Mouse (Mus musculus): ENCODE results near the gene Rpl10a. TPM values are rescaled to one million over a fixed set of nuclear protein-coding genes. Genes with fewer than 3 reads are reported as not detected.

The Rpl10a gene
- total RNA-seq (2015) (3,042 and 3,166 TPM in 2 replicates), total RNA-seq (2017) (795 and 921 TPM in 2 replicates)

DNA sequence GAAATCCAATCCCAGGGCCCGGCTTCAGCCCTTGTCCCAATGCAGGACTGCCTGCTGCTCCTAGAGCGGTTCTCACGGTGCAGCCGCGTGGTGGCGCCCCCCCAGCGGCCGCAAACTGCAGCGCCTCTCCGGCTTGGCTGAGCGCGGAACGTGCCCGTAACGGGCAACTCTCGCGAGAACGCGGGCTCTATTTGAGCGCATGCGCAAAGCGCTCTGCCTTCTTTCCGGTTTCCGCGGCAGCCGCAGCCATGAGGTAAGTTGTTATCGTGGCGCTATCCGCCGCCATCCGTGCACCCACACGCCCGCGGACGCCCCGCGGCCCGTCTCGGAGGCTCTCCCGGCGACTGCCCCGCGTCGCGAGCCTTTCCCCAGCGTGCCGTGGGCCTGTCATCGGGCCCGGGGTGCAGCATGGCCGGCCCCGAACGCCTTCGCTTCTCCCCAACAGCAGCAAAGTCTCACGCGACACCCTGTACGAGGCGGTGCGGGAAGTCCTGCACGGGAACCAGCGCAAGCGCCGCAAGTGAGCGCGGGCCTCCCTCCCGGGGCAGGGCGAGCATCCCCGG, at the start of gene Rpl10a:
Gene Rpl10a, plus strand, starts transcription at position 106 of the 563 bp plus-strand sequence.
- peak; percentile 81 for ATAC-seq (replicated peaks; ENCODE audit: poor library complexity)

DNA sequence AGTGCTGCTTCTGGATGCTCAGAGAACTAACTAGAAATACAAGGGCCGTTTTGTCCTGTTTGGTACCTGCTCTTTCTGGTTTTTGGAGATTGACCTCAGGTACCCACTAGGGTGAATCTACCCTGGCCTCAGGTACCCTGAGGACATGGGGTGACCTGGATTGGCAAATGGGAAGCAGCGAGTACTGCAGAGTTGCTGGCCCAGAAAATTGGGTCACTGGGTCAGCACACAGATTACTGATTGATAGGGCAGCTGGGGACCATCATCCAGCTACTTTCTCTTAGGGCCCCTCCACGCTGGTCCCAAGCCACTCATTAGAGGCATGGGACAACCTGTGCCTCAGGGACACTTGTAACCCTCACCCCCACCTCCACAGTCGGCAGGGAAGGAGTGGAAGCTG, 49.0 kb upstream of the Rpl10a start:
- ATAC-seq (replicated peaks; ENCODE audit: poor library complexity): no peak

DNA sequence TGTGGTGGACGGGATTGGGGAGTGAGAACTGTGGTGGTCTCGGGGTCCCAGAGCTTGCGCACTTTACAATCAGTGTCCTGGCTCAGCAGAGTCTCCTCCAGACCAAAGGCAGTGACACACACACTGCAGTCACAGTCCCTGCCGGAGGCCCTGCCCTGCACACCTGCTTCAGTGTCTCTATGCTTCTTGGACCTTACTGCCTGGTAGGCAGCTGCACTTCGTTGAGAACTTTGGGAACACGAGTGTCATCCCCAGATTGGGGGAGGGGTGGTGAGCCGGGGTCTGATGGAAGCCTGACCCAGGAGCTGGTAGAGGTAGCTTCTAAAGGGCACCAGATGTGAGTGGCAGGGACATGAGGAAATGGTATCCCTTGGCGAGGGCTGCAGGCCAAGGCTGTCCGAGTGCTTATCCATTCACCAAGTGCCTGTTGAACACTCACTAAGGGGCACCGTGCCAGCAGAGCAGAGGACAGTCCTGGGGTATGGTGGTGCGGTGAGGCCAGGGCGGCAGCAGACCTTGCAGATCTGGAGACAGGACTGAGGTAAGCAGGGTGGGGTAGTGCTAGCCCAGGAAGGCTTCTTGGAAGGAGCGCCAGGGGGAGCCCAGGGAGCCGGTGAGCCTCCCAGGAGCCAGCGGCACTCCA, 48.4 kb upstream of the Rpl10a start:
- no peak for ATAC-seq (replicated peaks; ENCODE audit: poor library complexity)

DNA sequence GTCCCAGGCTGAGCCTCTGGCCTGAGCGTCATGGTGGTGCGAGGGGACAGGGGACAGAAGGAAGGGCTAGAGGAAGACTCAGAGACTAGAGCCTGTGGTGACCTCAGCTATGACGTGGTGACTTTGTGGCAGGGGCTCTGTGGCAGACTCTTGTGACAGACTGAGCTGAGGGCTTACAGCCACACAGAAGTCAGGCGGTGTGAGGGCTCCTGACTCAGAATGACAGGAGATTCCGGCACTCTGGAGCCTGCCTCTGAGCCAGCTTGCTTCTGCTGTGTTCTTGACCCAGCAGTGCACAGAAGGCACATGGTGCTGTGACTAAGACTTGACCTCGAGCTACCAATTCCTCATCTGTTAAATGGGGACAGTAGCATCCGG, 47.9 kb upstream of the Rpl10a start:
- no peak for ATAC-seq (replicated peaks; ENCODE audit: poor library complexity)

DNA sequence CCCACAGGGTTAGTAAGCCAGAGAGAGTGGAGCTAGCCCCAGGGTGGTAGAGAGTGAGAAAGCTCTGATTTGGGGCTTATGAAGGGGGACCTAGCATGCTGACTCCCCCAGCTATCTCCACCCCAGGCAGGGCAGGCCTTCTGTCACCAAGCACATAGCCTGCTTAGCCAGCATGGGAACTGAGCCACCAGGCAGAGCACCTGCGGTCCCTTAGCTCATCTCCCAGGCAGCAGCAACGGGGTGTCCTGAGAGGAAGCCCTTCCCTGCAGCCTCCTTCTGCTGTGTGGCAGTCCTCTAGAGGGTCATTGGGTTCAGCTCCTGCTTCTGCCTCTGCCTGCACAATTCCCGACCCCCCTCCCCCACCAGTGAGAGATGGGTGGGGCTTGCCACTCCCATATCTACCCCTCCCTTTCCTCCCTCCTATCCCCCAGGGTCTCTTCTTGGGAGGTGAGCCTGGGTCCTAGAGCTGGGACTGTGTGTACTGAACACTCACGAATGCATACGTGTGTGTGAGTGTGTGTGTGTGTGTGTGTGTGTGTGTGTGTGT, 47.4 kb upstream of the Rpl10a start:
- no peak for ATAC-seq (replicated peaks; ENCODE audit: poor library complexity)

DNA sequence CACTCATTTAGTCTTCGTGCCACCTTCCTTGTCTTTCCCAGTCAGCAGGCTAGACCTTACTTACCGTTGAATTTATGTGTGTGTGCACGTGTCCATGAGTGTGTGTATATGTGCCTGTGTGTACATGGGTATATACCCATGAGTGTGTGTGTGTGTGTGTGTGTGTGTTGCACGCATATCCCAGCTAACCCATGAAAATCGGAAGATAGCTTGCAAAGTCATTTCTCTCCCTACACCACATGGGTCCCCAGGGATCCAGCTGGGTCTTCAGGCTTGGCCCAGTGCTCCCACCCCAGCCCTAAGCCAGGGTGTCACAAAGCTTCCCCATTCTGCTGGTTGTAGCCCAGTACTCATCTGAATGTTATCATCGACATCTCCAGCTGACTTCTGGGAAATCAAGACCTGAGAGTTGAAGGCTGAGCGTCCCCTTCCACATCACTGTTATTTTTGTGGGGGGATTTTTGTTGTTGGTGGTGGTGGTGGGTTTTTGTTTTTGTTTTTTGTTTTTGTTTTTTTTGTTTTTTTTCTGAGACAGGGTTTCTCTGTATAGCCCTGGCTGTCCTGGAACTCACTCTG, 46.3 kb upstream of the Rpl10a start:
- ATAC-seq (replicated peaks; ENCODE audit: poor library complexity): no peak

DNA sequence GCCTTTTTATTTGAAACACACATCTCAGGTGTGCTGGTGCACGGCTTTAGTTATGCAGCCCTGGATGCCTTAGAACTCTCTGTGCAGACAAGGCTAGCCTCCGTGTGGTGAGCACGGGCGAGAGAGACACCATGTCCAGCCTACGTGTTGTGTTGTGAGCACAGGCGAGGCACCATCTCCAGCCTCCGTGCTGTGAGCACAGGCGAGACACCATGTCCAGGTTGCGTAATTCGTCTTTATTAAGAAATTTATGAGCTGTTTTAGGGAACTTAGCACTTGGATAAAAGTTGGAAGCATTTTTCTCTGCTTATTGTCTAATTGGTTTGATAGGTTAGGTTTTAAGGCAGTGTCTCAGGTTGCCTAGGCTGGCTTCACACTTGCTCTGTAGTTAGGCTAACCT, 45.1 kb upstream of the Rpl10a start:
- ATAC-seq (replicated peaks; ENCODE audit: poor library complexity): no peak

DNA sequence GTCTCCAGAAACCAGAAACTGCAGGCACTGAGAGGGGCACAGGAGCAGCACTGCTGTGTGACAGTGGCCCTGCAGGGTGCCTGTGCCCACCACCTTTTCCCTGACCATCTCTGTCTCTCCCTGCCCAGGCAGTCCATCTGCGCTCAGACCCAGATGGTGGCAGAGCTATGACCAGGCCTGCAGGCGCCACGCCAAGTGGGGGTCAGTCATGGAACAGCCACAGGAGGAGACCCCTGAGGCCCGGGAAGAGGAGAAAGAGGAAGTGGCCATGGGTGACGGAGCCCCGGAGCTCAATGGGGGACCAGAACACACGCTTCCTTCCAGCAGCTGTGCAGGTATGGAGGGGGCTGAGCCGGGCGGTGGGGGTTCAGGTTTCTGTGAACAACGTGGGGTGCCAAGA, 42.1 kb upstream of the Rpl10a start:
- ATAC-seq (replicated peaks; ENCODE audit: poor library complexity): no peak

DNA sequence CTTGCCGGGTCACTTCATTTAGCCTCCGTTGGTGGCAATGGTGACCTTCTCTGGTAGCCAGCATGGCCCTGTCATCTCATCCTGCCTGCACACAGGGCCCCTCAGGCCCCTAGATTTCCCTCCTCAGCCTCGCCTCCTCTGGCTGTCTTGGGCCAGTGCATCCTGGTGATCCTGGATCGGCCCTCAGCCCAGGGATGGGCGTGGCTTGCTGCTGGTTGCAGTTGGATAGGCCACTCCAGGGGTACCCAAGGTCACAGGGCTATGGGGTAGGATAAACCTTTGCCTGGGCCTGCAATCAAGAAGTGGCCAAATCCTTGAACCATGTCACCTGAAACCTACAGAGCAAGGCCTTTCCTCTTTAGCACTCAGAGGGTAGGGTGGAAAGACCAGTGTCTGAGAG, 41.3 kb upstream of the Rpl10a start:
- ATAC-seq (replicated peaks; ENCODE audit: poor library complexity): 0 out of 2 replicates have a peak, but pooled peaks have one; percentile 17

DNA sequence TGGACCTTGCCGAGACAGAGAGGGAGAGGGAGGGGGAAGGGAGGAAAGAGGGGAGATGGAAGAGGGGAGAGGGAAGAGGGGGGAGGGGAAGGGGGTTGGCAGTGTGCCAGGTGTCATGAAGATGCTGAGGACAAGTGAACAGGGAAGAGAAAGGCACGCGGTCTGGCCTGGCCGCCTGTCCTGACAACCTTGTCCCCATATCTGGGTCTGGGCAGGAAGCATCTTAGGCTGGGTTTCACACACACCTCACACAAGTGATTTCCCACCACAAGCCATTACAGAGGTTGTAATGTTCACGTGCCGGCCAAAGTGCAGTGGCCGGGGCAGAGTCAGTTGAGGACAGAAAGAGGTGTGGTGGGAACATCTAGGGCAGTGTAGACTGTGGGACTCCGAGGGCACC, 40.7 kb upstream of the Rpl10a start:
- ATAC-seq (replicated peaks; ENCODE audit: poor library complexity): peak; percentile 2; the same call in 1 of the 2 replicates

DNA sequence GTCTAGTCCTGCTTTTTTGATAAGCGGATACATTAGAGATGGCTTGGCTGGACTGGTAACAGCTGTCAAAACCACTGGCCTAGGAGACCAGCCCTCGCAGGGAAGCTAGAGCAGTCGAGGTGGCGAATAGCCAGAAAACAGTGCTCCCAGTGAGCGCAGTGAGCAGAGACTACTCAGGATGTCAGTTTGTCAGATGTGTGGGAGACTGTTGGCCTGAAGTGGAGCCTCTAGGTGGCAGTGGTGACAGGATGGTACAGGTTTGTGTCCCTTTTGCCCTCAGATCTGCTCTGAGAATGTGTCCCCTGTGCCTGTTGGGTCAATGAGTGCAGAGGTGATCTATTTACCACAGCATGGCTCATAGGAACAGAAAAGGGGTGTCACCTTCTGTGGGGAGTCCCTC, 40.3 kb upstream of the Rpl10a start:
- ATAC-seq (replicated peaks; ENCODE audit: poor library complexity): peak; percentile 75

DNA sequence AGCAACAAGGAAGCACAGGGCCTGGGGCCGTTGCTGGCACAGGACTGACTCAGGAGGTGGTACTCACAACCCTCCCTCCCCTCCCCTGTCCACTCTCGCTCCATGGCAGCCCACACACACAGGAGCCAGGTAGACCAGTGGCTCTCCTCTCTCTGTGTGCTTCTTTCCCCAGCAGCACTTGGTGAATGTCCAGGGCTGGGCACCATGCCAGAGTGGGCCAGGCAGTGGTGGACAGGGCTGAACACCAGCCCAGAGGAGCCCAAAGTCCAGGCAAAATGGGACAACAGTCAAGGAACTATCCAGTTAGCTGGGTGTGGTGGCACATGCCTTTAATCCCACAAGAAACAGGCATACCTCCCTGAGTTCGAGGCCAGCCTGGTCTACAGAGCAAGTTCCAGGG, 38.0 kb upstream of the Rpl10a start:
- no peak for ATAC-seq (replicated peaks; ENCODE audit: poor library complexity)

DNA sequence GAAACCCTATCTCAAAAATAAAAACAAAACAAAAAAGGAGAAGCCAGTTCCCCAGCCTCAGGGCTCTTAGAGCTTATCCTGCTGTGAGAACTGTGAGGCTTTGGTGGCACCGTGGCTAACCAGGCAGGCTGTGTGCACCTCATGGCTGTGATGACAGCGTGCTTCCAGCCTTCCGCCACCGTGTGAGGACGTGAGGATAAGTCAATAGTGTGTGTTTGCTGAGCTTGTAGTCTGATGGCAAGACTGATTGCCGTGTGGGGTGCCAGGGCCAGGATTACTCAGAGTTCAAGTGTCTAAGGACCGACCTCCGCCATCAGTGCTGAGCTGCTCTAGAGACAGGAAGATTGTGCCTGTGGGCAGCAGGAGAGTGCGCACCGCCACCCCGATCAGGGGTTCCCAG, 37.6 kb upstream of the Rpl10a start:
- 0 out of 2 replicates have a peak, but pooled peaks have one; percentile 9 for ATAC-seq (replicated peaks; ENCODE audit: poor library complexity)

DNA sequence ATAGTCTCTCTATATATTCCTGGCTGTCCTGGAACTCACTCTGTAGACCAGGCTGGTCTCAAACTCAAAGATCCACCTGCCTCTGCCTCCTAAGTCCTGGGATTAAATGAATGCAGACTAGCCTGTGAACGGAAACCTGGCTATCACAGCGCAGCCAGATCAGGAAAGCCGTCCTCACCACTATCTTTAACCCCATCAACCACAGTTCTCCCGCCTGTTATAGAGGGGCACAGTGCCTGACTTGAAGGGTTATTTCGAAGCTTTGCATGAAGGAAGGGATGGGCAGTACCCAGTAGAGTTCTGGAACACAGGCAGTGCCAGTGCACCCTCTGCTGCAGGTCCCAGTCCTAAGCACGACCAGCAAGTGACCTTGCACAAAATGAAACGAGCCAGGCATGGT, 36.9 kb upstream of the Rpl10a start:
- peak; percentile 22; the same call in 1 of the 2 replicates for ATAC-seq (replicated peaks; ENCODE audit: poor library complexity)

DNA sequence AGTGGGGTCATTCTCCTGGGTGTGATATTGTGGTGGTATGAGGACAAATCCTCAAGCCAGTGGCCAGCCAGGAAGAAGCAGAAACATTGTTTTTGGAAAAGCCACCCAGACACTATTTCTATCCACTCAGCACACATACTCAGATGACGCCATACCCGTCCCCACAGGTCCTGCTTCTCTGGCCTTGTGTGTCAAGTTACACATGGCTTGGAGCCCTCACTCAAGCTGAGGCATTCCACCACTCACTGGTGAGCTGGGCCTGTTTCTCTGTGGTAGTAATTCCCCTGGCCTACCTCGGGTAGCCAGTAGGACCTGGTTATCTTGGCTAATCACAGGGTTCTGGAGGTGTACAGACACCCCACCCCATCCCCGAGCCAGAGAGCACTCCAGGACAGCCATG, 34.6 kb upstream of the Rpl10a start:
- no peak for ATAC-seq (replicated peaks; ENCODE audit: poor library complexity)

DNA sequence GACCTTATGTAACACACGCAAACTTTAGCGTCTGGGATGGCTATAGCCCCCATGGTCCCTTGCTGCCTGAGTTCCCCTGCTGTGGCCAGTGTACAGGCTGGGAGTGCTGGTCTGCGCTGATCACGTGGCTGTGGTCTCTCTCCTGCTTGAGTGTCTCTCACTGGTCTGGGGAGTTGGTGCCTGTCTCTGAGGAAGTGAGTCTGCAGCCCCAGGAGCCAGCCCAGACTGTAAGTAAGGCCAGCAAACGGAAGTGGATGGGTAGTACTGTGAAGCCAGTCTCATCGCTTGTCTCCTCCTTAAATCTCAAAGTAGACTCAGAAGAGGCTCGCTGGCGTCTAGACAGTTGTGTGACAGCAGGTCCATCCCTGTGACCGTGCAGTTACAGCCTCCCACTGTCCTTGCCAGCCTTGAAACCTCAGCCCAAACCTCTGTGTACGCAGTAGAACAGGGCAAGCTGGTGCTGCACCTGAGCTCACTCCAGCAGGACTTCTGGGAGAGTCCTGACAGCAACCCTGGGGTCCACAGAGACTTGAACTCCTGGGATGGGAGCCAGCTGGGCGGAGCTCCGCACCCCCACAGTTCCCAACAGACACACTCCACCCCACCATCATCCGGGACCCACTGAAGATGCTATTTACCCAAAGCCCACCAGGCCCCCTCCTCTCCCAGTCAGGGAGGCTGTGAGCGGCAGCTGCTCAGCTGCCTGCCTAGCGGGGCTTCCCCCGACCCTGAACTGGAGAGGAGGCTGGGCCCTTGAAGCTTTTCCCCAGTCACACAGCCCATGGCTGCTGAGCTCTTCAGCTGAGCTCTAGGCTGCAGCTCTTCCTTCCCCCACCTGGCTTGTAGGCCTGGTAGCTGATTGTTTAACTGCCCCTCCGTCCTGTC, 33.6 kb upstream of the Rpl10a start:
- ATAC-seq (replicated peaks; ENCODE audit: poor library complexity): peak; percentile 74

DNA sequence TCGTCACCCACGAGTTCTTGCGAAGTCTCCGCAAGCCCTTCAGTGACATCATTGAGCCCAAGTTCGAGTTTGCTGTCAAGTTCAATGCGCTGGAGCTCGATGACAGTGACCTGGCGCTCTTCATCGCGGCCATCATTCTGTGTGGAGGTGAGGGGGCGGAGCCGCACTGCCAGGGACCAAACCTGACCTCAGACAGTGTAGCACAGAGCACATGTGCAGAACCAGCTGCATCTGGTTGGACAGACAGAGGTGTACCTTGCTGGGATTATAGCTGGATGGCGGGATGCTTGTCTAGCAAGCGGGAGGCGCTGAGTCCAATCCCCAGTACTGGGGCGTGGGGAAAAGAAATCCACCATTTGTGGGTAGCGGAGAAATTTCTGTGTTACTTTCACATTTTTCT, 29.4 kb upstream of the Rpl10a start:
- no peak for ATAC-seq (replicated peaks; ENCODE audit: poor library complexity)

DNA sequence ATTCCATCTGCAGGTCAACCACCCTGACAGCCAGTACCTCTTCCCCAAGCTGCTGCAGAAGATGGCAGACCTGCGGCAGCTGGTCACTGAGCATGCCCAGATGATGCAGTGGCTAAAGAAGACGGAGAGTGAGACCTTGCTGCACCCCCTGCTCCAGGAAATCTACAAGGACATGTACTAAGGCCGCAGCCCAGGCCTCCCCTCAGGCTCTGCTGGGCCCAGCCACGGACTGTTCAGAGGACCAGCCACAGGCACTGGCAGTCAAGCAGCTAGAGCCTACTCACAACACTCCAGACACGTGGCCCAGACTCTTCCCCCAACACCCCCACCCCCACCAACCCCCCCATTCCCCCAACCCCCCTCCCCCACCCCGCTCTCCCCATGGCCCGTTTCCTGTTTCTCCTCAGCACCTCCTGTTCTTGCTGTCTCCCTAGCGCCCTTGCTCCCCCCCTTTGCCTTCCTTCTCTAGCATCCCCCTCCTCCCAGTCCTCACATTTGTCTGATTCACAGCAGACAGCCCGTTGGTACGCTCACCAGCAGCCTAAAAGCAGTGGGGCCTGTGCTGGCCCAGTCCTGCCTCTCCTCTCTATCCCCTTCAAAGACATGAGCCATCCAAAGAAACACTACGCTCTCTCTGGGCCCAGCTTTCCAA, 28.5 kb upstream of the Rpl10a start:
- ATAC-seq (replicated peaks; ENCODE audit: poor library complexity): no peak

DNA sequence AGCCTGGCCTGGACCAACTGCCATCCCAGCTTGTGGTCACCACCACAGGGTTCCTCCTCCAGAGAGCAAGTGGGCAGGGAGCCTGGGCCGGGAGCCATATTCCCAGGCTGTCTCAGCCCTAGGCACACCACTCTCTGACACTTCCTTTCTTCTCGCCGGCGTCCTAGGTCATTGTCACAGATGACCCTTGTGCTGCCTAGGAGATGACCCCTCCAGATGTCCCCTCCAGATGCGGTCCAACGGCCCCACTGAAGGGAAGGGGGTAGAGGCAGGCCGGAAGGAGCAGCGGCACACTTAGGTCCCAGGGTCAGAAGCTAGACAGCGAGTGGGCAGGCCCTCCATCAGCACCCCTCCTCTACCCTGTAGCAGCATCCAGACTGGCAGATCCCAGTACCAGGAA, 27.9 kb upstream of the Rpl10a start:
- no peak for ATAC-seq (replicated peaks; ENCODE audit: poor library complexity)

DNA sequence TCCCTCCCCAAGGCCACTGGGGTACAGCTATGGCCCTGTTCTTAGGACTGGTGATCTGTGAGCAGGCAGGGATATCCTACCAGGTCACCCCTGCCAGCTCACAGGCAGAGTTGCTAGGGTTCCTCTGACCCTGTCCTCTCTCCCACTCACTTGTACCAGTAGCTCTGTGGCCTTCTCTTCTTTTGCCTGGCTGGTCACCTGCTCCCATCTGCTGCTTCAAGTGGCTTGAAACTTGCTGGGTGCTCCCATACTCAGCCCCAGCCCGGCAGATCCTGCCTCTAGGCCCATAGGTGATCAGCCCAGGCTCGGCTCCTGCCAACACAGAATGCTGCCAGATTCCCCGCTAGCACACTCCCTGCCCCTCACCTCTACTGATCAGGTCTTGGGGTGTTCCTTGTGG, 27.4 kb upstream of the Rpl10a start:
- ATAC-seq (replicated peaks; ENCODE audit: poor library complexity): no peak

DNA sequence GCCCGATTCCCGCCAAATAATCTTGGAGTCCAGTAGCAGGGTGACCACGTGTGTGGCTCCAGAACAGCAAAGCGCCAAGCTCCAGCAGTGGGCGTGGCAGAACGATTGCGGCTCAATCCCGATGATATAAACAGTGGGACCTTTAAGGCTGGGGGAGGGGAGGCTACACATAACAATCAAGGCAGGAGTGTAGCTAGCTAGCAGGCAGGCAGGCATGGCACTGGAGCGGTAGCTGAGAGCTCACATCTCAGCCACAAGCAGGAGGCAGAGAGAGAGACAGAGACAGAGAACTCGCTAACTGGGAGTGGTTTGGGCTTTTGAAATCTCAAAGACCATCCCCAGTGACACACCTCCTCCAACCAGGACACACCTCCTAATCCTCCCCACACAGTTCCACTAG, 23.1 kb upstream of the Rpl10a start:
- ATAC-seq (replicated peaks; ENCODE audit: poor library complexity): no peak

All from megakaryocyte progenitor cell, adult 5-6 weeks (primary cell).